Mouse (Mus musculus) adrenal gland, adult 18-20 months (tissue): ENCODE measurements at regions not wholly inside any gene's neighbourhood (a gene's known extent, or its start where the extent isn't known, plus 50 kb on each side); places are given as distances from the start of the nearest gene placed in this dataset.

Experiments
- DNase-seq, 2 experiments: peaks; one replicate each; pipeline ENCODE4 v3.0.0; 2021 to 2022; ENCODE audit warnings: low spot score in 2 of 2
- microRNA-seq, 2 experiments: library from miRNA; unstranded; fragments of <30 nt; microRNA quantifications; one replicate each; pipeline ENCODE4 v1.2.0; 2021; ENCODE audit warnings: borderline number of aligned reads in 2 of 2

DNA sequence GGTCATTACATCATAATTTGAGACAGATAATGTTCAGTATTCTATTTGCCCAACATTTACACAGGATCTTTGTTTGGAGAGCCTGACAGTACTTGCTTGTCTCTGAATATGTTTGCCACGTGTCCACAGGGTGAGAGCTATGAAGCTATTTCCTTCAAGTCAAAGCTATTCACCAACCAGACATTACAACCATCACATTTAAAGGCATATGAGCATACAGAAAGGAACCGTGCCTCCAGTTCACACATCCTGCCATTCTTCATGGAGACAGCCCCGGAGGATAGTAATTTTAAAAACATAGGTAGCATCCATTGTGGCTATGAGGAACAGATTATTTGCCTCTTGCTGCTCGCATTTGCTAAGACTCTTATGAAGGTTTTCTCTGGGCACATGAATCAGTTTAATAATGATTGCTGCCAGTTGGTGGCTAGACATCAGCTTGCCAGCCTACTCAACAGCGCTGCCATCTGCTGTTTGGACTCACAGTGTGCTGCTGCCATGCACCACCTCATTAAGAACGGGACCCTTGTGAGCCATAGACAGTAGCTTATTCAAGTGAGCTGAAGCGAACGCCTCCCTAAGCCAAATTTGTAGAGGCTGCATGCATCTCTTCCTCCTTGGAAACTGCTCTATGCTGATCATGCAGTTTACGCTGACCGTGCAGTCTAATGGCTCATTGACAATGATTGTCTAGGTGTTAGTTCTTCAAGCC lies 126.5 kb upstream of the Ccdc54 start:
- DNase-seq: no peak

- DNase-seq: no peak
These were observed 118.8 kb upstream of the Ccdc54 start for GRCm38 (mm10) chr16:50709727-50710126.

GRCm38 (mm10) chr16:50707906-50708305 lies 117.0 kb upstream of the Ccdc54 start:
- DNase-seq: no peak

DNA sequence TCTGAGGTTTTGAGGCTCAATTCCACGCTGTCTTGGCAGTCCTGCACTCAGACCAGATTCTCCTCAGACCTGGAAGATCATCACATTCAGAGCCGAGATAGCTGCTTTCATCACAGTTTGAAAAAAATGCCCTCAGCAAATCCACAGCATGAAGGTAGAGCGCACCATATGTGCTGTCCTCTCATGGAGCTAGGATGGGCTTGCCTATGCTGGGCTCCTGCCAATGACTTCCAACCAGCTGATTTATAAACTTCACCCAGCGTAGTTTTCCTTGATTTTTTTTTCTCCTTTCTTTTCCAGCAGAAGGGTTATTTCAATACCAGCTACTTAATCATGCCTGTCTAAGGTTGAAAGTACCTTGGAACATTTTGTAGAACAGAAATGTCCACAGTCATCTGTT lies 115.0 kb upstream of the Ccdc54 start:
- no peak for DNase-seq

GRCm38 (mm10) chr16:50700811-50701517 lies 110.0 kb upstream of the Ccdc54 start:
- DNase-seq: no peak

- no peak for DNase-seq
These were observed 109.2 kb upstream of the Ccdc54 start for GRCm38 (mm10) chr16:50700123-50700522.

DNA sequence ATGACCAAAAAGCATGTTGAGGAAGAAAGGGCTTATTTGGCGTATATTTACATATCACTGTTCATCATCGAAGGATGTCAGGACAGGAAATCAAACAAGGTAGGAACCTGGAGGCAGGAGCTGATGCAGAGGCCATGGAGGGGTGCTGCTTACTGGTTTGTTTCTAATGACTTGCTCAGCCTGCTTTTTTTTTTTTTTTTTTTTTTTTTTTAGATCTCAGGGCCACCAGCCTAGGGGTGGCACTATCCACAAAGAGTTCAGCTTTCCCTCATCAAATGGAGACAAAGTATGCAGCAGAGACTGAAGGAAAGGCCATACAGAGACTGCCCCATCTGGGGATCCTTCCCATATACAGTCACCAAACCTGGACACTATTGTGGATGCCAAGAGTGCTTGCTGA lies 106.8 kb upstream of the Ccdc54 start:
- DNase-seq: no peak

DNA sequence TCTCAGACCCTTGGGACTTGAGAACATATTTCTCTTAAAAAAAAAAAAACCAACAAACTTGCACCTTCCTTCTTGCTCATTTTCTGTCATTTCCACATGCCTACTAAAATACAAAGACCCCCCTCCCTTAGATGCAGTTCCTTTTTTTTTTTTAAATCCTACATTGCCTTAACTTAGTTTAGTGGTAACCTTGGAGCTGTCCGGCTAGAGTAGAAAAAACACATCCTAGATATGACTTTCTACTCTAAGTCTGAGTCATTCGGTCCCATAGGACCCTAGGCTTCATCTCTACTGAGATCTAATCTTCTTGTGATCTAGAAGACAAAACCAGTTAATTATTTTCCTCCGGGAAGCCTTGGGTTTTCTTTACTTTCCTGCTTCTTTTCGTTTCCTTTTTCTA lies 105.1 kb upstream of the Ccdc54 start:
- DNase-seq: no peak

DNA sequence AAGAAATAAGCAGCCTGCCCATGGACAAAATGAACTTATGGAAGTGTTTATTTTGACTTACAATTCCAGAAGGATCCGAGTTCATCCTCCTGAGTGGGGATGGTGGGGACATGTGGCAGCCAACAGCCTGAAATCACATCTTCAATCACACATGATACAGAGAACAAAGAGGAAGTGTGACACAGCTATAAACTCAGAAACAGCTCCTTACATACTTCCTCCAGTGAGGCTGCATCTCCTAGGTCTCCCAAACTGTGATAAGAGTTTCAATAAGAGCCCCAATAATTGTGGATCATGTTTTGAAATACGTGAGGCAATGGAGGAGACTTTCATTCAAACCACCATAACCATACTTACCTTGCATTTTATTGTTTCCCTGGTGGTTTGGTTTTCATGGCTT lies 103.1 kb upstream of the Ccdc54 start:
- no peak for DNase-seq

- no peak for DNase-seq
These were observed 99.9 kb upstream of the Ccdc54 start for GRCm38 (mm10) chr16:50690818-50691217.

DNA sequence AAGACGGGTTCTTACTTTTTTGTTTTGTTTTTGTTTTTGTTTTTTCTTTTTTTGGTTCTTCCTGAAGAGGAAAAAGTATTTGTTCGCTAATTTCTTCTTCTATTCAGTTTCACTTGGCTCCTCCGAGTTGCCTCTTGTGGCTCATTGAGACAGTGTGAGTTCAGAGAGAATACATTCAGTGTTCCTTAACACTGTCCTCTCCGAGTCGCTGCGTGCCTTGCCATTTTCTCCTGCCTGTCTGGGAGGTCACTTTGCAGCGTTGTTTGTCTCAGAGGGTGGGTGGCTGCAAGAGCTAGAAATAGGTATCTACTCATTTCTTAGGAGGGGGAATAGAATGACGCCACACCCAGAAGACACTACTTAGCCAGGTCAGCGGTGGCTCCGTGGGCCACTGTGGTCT lies 98.6 kb upstream of the Ccdc54 start:
- DNase-seq: no peak

DNA sequence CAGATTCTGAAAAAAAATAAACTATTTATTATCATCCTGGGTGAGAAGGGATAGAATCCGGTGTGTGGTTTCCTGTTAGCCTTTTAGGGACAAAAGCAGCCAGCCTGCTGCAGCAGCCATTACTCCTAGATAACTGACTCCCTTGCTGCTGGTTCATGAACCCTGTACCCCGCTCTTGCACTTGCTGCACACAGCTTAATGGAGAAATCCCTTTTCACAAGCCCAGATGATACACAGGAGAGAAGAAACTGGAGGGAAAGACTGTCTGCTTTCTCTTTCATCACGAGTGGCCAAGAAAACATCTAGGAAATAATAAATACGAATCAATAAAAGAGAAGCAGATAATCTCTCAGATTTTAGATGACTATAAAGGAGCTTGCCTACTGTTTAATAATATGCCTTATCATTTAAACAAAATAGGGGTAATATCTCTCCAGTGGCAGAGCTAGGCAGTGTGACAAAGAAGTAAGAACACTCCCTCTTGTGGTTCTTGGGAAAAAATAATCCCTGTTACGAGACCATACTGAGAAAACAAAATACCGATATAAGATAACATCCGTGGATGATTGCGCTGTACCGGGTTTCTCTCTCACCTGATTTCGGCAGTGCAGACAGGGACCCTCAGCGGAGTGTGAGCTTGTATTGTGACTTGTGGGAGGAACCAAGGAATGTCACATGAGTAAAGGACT lies 98.0 kb upstream of the Ccdc54 start:
- no peak for DNase-seq

DNA sequence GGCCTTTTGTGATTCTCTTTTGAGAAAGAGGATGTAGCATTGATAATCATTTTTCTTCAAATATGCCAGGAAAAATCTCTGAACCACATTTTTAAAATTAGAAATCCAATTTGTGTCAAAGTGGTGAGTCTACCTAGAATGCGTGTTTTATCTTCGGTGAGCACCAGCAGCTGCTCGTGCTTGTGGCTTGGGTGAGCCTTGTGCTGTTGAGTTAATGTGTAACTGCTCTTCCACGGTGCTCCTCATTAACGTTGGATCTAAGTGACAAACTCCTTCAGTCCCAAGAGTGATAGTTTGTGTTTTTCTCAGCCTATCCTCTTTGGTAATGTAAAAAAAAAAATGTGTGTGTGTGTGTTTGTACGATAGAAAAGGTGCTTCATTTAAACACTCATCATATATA lies 88.7 kb upstream of the Ccdc54 start:
- DNase-seq: no peak

DNA sequence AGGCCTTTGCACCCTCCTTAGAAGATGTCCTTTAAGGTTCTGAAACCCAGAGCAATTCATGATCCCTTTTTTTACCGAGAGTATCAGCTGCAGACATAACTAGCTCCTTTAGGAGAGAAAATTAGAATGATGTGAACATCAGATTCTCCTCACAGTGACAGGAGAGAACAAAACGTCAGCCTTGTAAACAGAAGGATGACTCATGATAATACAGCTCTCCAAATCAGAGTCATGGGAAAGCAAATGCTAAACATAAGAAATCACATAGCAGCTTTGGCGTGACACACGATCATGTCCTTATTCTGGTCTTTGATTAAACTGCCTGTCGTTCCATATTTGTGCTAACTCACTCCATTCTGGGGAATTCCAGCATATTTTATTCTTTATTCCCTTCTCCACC lies 82.4 kb upstream of the Ccdc54 start:
- no peak for DNase-seq

DNA sequence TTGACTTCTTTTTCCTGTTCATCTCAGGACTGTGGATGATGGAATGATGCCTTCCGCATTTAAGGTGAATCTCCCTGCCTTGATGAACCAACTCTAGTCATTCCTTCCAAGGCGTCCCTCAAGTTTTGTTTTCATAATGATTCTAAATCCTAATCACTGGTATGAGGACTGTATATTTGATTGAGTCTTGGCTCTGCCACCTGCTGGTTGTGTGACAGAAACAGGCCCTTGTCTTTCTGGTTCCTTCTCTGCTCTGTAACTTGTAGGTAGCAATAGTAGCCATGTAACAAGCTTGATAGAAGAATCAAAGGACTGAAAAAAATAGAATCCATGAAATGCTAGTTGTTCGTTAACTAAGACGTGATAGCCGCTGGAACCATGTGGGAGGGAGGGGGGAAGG lies 81.8 kb upstream of the Ccdc54 start:
- no peak for DNase-seq

DNA sequence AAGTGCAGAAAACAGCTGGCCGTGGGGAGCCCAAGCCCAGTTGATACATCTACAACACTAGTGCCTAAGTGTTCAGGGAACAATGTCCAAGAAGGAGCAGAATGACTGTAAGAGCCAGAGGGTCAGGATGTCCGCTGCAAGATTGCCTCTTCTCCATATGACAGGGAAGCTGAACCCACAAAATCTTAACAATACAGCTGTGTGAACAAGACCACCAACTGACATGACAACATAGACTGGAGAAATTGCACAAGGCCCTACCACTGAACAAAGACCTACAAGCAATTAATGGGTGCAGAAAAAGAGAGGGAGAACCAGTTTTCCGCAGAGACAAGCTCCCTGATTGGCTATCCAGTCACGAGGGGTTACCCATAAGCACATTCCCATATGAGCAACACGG lies 80.2 kb upstream of the Ccdc54 start:
- DNase-seq: no peak

DNA sequence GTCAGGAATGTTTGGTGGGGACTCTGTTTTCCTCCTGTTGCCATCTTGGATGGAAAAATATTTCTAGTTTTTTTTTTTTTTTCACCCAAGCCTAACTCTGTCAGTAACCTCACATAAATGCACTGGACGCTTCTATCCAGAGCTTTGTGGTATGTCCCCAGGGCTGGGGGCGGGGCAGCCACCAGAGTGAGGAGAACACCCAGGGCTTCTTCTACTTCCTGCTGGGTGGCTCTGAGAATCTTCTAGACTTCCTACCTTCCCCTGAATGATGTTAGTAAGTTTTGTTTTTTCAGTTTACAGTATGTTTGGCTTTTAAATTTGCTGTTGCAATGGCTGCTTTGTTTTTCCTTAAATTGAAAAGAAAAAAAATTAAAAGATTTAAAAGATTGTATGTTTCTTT lies 73.3 kb upstream of the Ccdc54 start:
- no peak for DNase-seq

Small RNAs in the stretch of these regions (microRNA-seq; reads per million reads assigned to microRNA genes)
- gene Mir6363: 0 reads per million in 2 experiments
